Mouse (Mus musculus): Measurements from ENCODE around the gene Atp6v0a2. TPM values are rescaled to one million over a fixed set of nuclear protein-coding genes. Genes with fewer than 3 reads are reported as not detected.
A peak's percentile ranks its signal among the peaks of the same experiment; 100 is the strongest.
"Not testable (repeated sequence)": the region's sequence is repeated elsewhere in the genome, so short reads cannot be mapped to it uniquely, and the experiment has no call there.

Atp6v0a2 gene
- 29.8 and 30.4 TPM in 2 replicates for total RNA-seq (2017)

- ATAC-seq (ENCODE audit: extremely low read depth, insufficient number of reproducible peaks, low FRiP score, poor library complexity, severe bottlenecking) = peak; percentile 98
Observed at GRCm38 (mm10) chr5:124628448-124629363, at the start of gene Atp6v0a2. Gene Atp6v0a2, plus strand, starts transcription at chr5:124628576.

- ATAC-seq (ENCODE audit: extremely low read depth, insufficient number of reproducible peaks, low FRiP score, poor library complexity, severe bottlenecking) = peak; percentile 94
Observed at GRCm38 (mm10) chr5:124578633-124579317, 49.6 kb upstream of the Atp6v0a2 start, which contains the start of the genes Eif2b1 and Gtf2h3. Gene Eif2b1, minus strand, starts transcription at chr5:124579131. Gene Gtf2h3, plus strand, starts transcription at chr5:124579140.

- no peak for ATAC-seq (ENCODE audit: extremely low read depth, insufficient number of reproducible peaks, low FRiP score, poor library complexity, severe bottlenecking)
Observed at GRCm38 (mm10) chr5:124582515-124582914, 45.9 kb upstream of the Atp6v0a2 start.

GRCm38 (mm10) chr5:124592768-124593167, 35.6 kb upstream of the Atp6v0a2 start:
- ATAC-seq (ENCODE audit: extremely low read depth, insufficient number of reproducible peaks, low FRiP score, poor library complexity, severe bottlenecking) = no peak

GRCm38 (mm10) chr5:124598224-124599174, 29.9 kb upstream of the Atp6v0a2 start:
- ATAC-seq (ENCODE audit: extremely low read depth, insufficient number of reproducible peaks, low FRiP score, poor library complexity, severe bottlenecking) = peak; percentile 74

GRCm38 (mm10) chr5:124599726-124600125, 28.6 kb upstream of the Atp6v0a2 start:
- ATAC-seq (ENCODE audit: extremely low read depth, insufficient number of reproducible peaks, low FRiP score, poor library complexity, severe bottlenecking) = not testable (repeated sequence)

- no peak for ATAC-seq (ENCODE audit: extremely low read depth, insufficient number of reproducible peaks, low FRiP score, poor library complexity, severe bottlenecking)
Observed at GRCm38 (mm10) chr5:124602349-124602748, 26.0 kb upstream of the Atp6v0a2 start.

GRCm38 (mm10) chr5:124604296-124604695, 24.1 kb upstream of the Atp6v0a2 start:
- no peak for ATAC-seq (ENCODE audit: extremely low read depth, insufficient number of reproducible peaks, low FRiP score, poor library complexity, severe bottlenecking)

GRCm38 (mm10) chr5:124605041-124605622, 23.2 kb upstream of the Atp6v0a2 start:
- no peak for ATAC-seq (ENCODE audit: extremely low read depth, insufficient number of reproducible peaks, low FRiP score, poor library complexity, severe bottlenecking)

- ATAC-seq (ENCODE audit: extremely low read depth, insufficient number of reproducible peaks, low FRiP score, poor library complexity, severe bottlenecking) = no peak
Observed at GRCm38 (mm10) chr5:124610965-124611364, 17.4 kb upstream of the Atp6v0a2 start.

GRCm38 (mm10) chr5:124614709-124615108, 13.7 kb upstream of the Atp6v0a2 start:
- no peak for ATAC-seq (ENCODE audit: extremely low read depth, insufficient number of reproducible peaks, low FRiP score, poor library complexity, severe bottlenecking)

- ATAC-seq (ENCODE audit: extremely low read depth, insufficient number of reproducible peaks, low FRiP score, poor library complexity, severe bottlenecking) = no peak
Observed at GRCm38 (mm10) chr5:124618711-124619110, 9.7 kb upstream of the Atp6v0a2 start.

GRCm38 (mm10) chr5:124621362-124621761, 7.0 kb upstream of the Atp6v0a2 start:
- ATAC-seq (ENCODE audit: extremely low read depth, insufficient number of reproducible peaks, low FRiP score, poor library complexity, severe bottlenecking) = no peak

- no peak for ATAC-seq (ENCODE audit: extremely low read depth, insufficient number of reproducible peaks, low FRiP score, poor library complexity, severe bottlenecking)
Observed at GRCm38 (mm10) chr5:124622890-124623289, 5.5 kb upstream of the Atp6v0a2 start.

GRCm38 (mm10) chr5:124624291-124624690, 4.1 kb upstream of the Atp6v0a2 start:
- no peak for ATAC-seq (ENCODE audit: extremely low read depth, insufficient number of reproducible peaks, low FRiP score, poor library complexity, severe bottlenecking)

GRCm38 (mm10) chr5:124629641-124630040, 1.3 kb downstream of the Atp6v0a2 start:
- ATAC-seq (ENCODE audit: extremely low read depth, insufficient number of reproducible peaks, low FRiP score, poor library complexity, severe bottlenecking) = no peak

- ATAC-seq (ENCODE audit: extremely low read depth, insufficient number of reproducible peaks, low FRiP score, poor library complexity, severe bottlenecking) = no peak
Observed at GRCm38 (mm10) chr5:124631685-124632084, 3.3 kb downstream of the Atp6v0a2 start.

GRCm38 (mm10) chr5:124632461-124632860, 4.1 kb downstream of the Atp6v0a2 start:
- no peak for ATAC-seq (ENCODE audit: extremely low read depth, insufficient number of reproducible peaks, low FRiP score, poor library complexity, severe bottlenecking)

All from neutrophil, adult 5-6 weeks (primary cell).